Mouse (Mus musculus) testis, adult 2 months (tissue): ENCODE data around the gene Auts2.

ENCODE experiments used
- CTCF ChIP-seq: fragments of 200-500 bp; IDR thresholded peaks from 2 replicates; pipeline ENCODE4 v1.5.1; 2012; ENCODE audit warnings: low read depth, mild to moderate bottlenecking, inconsistent platforms, low read length, moderate library complexity; ENCODE audit not compliant: control insufficient read depth, insufficient read depth, insufficient replicate concordance
- POLR2A ChIP-seq: fragments of 200-500 bp; IDR thresholded peaks from 2 replicates; pipeline ENCODE4 v1.6.1; 2012; ENCODE audit warnings: low read depth, mild to moderate bottlenecking, inconsistent platforms, low read length, moderate library complexity; ENCODE audit not compliant: control insufficient read depth

DNA sequence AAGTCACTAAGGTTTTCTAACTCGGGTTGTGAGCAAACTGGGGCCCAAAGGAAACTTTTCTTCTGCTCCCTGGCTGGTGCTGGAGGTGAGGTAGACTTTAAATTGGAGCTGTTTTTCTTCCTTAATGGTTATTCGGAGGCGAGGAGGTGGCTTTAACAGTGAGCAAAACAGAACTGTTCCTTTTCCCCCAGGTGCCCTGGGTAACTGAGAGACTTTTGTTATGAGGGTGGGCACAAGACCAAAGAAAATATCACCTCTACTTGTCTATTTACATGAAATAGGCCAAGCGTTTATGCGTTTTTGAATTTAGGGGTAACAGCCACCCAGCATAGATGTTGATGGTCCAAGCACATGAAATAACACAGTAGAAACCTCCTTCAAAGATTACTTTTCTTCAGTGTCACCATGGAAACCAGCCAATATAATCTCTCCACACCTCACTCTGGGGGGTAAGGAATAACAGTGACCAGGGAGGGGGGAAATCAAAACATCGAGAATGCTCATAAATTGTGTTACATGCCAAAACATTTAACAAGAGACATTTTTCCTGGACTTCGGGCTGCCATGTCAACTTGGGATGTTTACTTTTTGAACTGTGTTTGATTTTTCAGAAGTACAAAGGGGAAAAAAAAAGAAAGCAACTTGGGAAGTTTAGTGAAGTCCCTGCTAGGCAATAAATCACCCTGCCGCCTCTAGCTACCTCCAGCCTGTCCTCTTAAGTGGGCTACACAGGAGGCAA is 832.2 kb downstream of the Auts2 start:
- no peak for TF ChIP-seq CTCF
- no peak for TF ChIP-seq POLR2A
